13 mouse cellular contexts compared by ENCODE assay signal in the genomic region with DNA sequence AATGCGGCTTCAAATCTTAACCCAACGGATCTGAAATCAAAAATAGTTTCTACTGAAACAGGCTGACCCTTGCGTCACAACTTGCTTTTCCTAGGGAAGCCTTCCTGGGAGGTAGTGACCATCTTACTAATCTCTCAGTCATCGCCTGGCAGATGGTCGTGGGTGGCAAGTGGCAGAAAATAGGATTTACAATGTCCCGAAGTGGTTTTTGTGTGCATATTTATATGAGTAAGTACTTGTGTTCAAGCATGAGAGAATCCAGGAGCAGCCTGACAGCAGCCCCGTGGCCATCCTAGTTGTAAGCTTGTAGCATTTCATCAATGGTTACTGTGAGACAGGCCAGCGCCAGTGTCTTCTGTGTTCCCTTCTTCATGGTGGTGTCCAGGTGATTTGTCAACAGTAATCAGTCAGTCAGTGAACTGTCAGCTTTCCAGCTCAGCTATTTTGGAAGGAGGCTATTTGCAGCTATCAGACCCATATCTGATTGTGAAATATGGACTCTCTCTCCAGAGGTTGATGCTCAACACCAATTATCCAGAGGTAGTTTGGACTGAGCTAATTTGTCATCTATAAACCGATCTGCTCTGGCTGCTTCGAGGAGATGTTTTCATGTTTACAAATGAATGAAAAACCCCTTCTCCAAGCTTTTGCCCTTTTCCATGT. TPM values are rescaled to one million over a fixed set of nuclear protein-coding genes. Genes with fewer than 3 reads are reported as not detected.
DNase-seq lines count a peak whose midpoint lies in the region; ATAC-seq lines count a peak whose summit lies in the region.
"Had no signal": no experiment of that assay in that cellular context is flagged by ENCODE, and none has a peak within 500 bp of the region (broad histone marks: within the 10 kb centered on the region; RNA-seq: fewer than 3 reads in every experiment).

No protein-coding gene starts in this region.

- no peak overlapping the region for H3K4me2 ChIP-seq in intestine, embryonic 15.5 days (replicated peaks)
- H3K4me2 ChIP-seq: liver, embryonic 15.5 days had no signal

- H3K4me1 ChIP-seq in forebrain, embryonic 10.5 days = no peaks in the 10 kb centered on the region
- no peaks in the 10 kb centered on the region for H3K4me1 ChIP-seq in intestine, embryonic 15.5 days (replicated peaks)
- H3K4me1 ChIP-seq: liver, embryonic 15.5 days had no signal

- H3K9me3 ChIP-seq in forebrain, embryonic 10.5 days = no peaks in the 10 kb centered on the region; the same call in 1 of the 2 replicates
- no peaks in the 10 kb centered on the region for H3K9me3 ChIP-seq in intestine, embryonic 15.5 days
- H3K9me3 ChIP-seq: liver, embryonic 15.5 days had no signal

- no peak for ATAC-seq in intestine, embryonic 15.5 days

- H3K27me3 ChIP-seq in forebrain, embryonic 10.5 days (ENCODE audit: poor library complexity, severe bottlenecking) = no peaks in the 10 kb centered on the region
- no peaks in the 10 kb centered on the region for H3K27me3 ChIP-seq in intestine, embryonic 15.5 days (replicated peaks)
- H3K27me3 ChIP-seq: liver, embryonic 15.5 days had no signal

- DNase-seq in left cerebral cortex, adult 11 months (ENCODE audit: low spot score) = peak; percentile 43
- DNase-seq in left cerebral cortex, postnatal 4 days = no peak
- DNase-seq in cerebellum, postnatal 10 days = peak; percentile 30 to 32
- peak; percentile 15 to 79 for DNase-seq in left cerebral cortex, adult 8-10 months (ENCODE audit: low spot score in 2 of 2)
- DNase-seq in right cerebral cortex, postnatal 36 days (ENCODE audit: low spot score in 2 of 2) = peak; percentile 74 to 82
- DNase-seq in embryo, embryonic 11 days = no peak
- no peak for DNase-seq in forebrain, embryonic 10.5 days (ENCODE audit: extremely low spot score, low spot score)
- DNase-seq: B cell, adult 2 months; heart, postnatal 4 days had no signal

- intact Hi-C loops in left cerebral cortex, postnatal 4 days (cut with DNase I) = no loop called here

- no peak overlapping the region for H3K9ac ChIP-seq in intestine, embryonic 15.5 days
- H3K9ac ChIP-seq: liver, embryonic 15.5 days had no signal

- no peak overlapping the region for H3K4me3 ChIP-seq in forebrain, embryonic 10.5 days
- H3K4me3 ChIP-seq in intestine, embryonic 15.5 days (replicated peaks) = no peak overlapping the region
- H3K4me3 ChIP-seq: liver, embryonic 15.5 days had no signal

- peaks cover 9% of the 10 kb centered on the region; the same call in 1 of the 2 replicates for H3K36me3 ChIP-seq in forebrain, embryonic 10.5 days (replicated peaks)
- H3K36me3 ChIP-seq in intestine, embryonic 15.5 days = no peaks in the 10 kb centered on the region
- H3K36me3 ChIP-seq: liver, embryonic 15.5 days had no signal

- H3K27ac ChIP-seq in forebrain, embryonic 10.5 days = no peak overlapping the region
- H3K27ac ChIP-seq in intestine, embryonic 15.5 days = no peak overlapping the region
- H3K27ac ChIP-seq: kidney, postnatal 0 days; liver, embryonic 15.5 days had no signal

- 89% methylated on average over 10 of the region's 10 CpGs for WGBS in forebrain, embryonic 10.5 days
- 47% methylated on average over 10 of the region's 10 CpGs for WGBS in intestine, embryonic 15.5 days

RNA-seq across cellular contexts. Expression of gene Kif5c, which starts 56.3 kb away (rescaled TPM):
- 100 to 1,000 TPM; 441 to 484 TPM for total RNA-seq in left cerebral cortex, postnatal 4 days (2021)
- 100 to 1,000 TPM; 526 to 565 (median 546) TPM for total RNA-seq in left cerebral cortex, adult 8-10 months (2022)
- 30.9 and 35.8 TPM in 2 replicates for polyA plus RNA-seq in forebrain, embryonic 10.5 days (2016; fragmentation: Nextera tagmentation; extraction: Ambion mirVana)
- polyA plus RNA-seq in intestine, embryonic 15.5 days (2015; fragmentation: Nextera tagmentation; extraction: Ambion mirVana) = 6.6 and 8.2 TPM in 2 replicates
- total RNA-seq: monocyte, adult 5-6 weeks had no signal

Comparison
In these comparisons a context has a peak if more than half of its experiments do, and no peak if none do; other contexts are left out.
1. DNase-seq: peak in left cerebral cortex, adult 11 months (single experiment), cerebellum, postnatal 10 days (2 of 2), left cerebral cortex, adult 8-10 months (2 of 2) and right cerebral cortex, postnatal 36 days (2 of 2); none in left cerebral cortex, postnatal 4 days (single experiment), embryo, embryonic 11 days (single experiment) and forebrain, embryonic 10.5 days (single experiment).